Mouse (Mus musculus) hindbrain, embryonic 10.5 days (tissue): ENCODE data around the gene Gpr183. TPM values are rescaled to one million over a fixed set of nuclear protein-coding genes. Genes with fewer than 3 reads are reported as not detected.

Source experiments
- DNase-seq: peaks from one replicate; pipeline ENCODE4 v3.0.0-alpha.2; 2017; ENCODE audit warnings: low spot score
- H3K27ac ChIP-seq: fragments of 300-500 bp; sonication (generic); 2 replicates; pipeline ENCODE4 v1.5.1; 2016; ENCODE audit warnings: mild to moderate bottlenecking, moderate library complexity
- H3K27me3 ChIP-seq: fragments of 300-500 bp; sonication (generic); 2 replicates; pipeline ENCODE4 v1.6.1; 2016; ENCODE audit warnings: mild to moderate bottlenecking; ENCODE audit not compliant: poor library complexity, insufficient read depth, severe bottlenecking
- H3K36me3 ChIP-seq: fragments of 300-500 bp; sonication (generic); 2 replicates; pipeline ENCODE4 v1.6.1; 2016; ENCODE audit warnings: mild to moderate bottlenecking, moderate library complexity
- H3K4me1 ChIP-seq: fragments of 300-500 bp; sonication (generic); replicated peaks from 2 replicates; pipeline ENCODE4 v1.6.1; 2016; ENCODE audit warnings: mild to moderate bottlenecking
- H3K4me3 ChIP-seq: fragments of 300-500 bp; sonication (generic); 2 replicates; pipeline ENCODE4 v1.5.1; 2016; ENCODE audit warnings: mild to moderate bottlenecking, moderate library complexity
- H3K9me3 ChIP-seq: fragments of 300-500 bp; sonication (generic); 2 replicates; pipeline ENCODE4 v1.6.1; 2016; ENCODE audit warnings: mild to moderate bottlenecking, moderate library complexity
- WGBS: fragments of 180-500 bp; shearing (Covaris S2); methylation state at CpG from one replicate; pipeline ENCODE4 v1.1.7; 2016; 5-methylcytosine and 5-hydroxymethylcytosine counted together
- polyA plus RNA-seq: library from polyadenylated mRNA; unstranded; fragments of >200 nt; fragmentation: Nextera tagmentation; extraction: Ambion mirVana; gene quantifications from 2 replicates; pipeline ENCODE4 v1.2.1, GENCODE M21; 2016

Gene Gpr183
- polyA plus RNA-seq, 1 experiment from 2014 or later, result 2.0 TPM

GRCm38 (mm10) chr14:121932180-121932579, 32.8 kb downstream of the Gpr183 start:
- 93% methylated on average over 4 of the region's 4 CpGs for WGBS
- DNase-seq, result no peak
- Histone ChIP-seq H3K4me1 (peaks cover 9% of the 10 kb centered on the region; the same call in 1 of the 2 replicates), H3K36me3 (peaks cover 30% of the 10 kb centered on the region), H3K9me3 (peaks cover 5% of the 10 kb centered on the region), H3K27ac (no peak overlapping the region), H3K27me3 (no peaks in the 10 kb centered on the region), H3K4me3 (no peak overlapping the region)

DNA sequence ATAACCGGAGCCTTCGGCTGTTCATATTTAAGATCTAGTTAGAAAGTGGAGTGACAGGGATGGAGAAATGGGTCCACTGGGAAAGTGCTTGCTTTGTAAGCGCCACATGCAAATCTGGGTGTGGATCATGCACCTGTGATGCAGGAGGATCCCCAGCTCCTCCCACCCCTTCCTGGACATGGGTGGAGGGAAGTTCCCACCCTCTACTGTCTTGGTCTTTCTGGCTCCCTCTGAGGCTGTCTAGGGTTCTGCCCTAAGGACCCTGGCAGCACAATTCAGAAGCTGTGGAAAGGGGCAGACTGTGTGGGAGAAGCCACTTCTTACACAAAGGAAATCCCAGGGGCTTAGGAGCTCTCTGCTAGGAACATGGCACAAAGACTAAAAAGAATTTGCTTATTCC, 33.4 kb downstream of the Gpr183 start:
- Histone ChIP-seq H3K4me3 (no peak overlapping the region), H3K36me3 (peaks cover 27% of the 10 kb centered on the region), H3K27ac (peak overlapping the region; percentile 16; the same call in 1 of the 2 replicates), H3K27me3 (no peaks in the 10 kb centered on the region), H3K9me3 (peaks cover 5% of the 10 kb centered on the region), H3K4me1 (peaks cover 9% of the 10 kb centered on the region; the same call in 1 of the 2 replicates)
- 95% methylated on average over 3 of the region's 3 CpGs for WGBS
- no peak for DNase-seq

DNA sequence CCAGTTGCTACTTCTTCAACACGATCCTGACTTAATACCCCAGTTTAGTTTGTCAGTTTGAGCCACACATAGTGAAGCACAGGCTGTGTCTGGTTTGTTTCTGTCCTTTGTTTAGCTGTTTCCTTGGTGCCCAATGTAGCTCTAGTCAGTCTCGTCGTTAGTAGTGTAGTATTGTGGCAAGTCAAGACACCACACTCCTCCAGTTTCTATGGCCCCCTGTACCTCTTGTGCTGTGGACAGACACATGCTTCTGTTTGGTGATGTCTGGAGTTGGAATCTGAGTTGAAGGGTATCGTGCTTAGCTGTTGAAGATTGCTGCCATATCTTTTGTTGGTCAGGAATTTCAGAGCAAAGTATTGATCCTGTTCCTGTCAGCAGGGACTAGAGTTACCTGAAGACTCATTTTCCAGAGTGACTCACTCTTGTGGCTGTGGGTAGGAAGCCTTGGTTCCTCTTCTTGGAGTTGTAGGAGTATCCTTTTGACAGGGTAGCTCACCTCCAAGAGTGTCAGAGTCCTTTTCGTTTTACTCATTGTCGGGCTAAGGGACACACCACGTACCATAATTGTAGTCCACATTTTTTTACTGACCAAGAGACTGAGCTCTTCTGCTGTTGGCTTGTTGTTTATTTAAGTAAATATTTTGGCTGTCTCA, 34.1 kb downstream of the Gpr183 start:
- Histone ChIP-seq H3K36me3 (peaks cover 21% of the 10 kb centered on the region), H3K27ac (no peak overlapping the region), H3K9me3 (peaks cover 3% of the 10 kb centered on the region), H3K27me3 (no peaks in the 10 kb centered on the region), H3K4me3 (no peak overlapping the region), H3K4me1 (peaks cover 9% of the 10 kb centered on the region; the same call in 1 of the 2 replicates)
- DNase-seq, result no peak
- WGBS, result 90% methylated on average over 7 of the region's 7 CpGs

GRCm38 (mm10) chr14:121929243-121929951, 35.6 kb downstream of the Gpr183 start:
- H3K27me3 ChIP-seq, result no peaks in the 10 kb centered on the region
- H3K27ac ChIP-seq, result no peak overlapping the region
- H3K4me1 ChIP-seq, result peaks cover 9% of the 10 kb centered on the region; the same call in 1 of the 2 replicates
- DNase-seq, result no peak
- H3K36me3 ChIP-seq, result peaks cover 9% of the 10 kb centered on the region
- 89% methylated on average over 12 of the region's 12 CpGs for WGBS
- no peak overlapping the region for H3K4me3 ChIP-seq
- H3K9me3 ChIP-seq, result no peaks in the 10 kb centered on the region

DNA sequence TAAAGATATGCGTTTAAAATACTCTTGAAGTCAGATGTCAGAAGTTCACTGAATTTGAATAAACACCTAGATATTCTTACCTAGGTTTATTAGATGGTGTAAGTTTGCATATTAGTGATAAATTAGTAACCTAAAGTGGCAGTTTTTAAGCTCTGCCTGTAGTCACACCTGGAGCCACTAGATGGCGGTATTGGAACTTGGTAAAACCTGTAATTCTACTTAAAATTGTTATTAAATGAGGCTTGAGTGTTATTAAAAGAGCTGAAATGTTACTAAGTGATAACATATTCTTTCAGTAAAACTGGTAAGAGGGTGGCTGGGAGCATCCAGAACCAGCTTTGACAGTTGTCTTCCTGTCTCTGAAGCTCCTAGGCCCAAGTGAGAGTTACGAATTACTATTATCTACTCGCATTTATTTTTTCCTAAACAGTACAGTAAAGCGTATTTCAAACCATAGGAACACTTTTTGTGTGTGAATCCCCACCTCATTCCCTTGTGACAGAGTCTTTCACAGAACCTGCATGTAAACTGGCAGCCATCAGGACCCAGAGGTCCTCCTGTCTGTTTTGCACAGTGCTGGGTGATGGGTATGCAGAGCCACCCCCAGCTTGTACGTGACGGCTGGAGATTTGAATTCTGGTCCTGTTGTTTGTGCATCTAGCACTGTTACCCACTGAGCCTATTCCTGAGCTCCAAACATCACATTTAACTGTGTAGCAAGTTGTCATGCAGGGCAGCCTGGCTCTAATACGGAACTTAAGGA, 36.4 kb downstream of the Gpr183 start:
- peaks cover 9% of the 10 kb centered on the region; the same call in 1 of the 2 replicates for H3K4me1 ChIP-seq
- H3K27me3 ChIP-seq, result no peaks in the 10 kb centered on the region
- peak; percentile 26 for DNase-seq
- no peaks in the 10 kb centered on the region for H3K9me3 ChIP-seq
- no peak overlapping the region for H3K4me3 ChIP-seq
- peaks cover under 1% of the 10 kb centered on the region for H3K36me3 ChIP-seq
- H3K27ac ChIP-seq, result no peak overlapping the region
- WGBS, result 68% methylated on average over 8 of the region's 8 CpGs

DNA sequence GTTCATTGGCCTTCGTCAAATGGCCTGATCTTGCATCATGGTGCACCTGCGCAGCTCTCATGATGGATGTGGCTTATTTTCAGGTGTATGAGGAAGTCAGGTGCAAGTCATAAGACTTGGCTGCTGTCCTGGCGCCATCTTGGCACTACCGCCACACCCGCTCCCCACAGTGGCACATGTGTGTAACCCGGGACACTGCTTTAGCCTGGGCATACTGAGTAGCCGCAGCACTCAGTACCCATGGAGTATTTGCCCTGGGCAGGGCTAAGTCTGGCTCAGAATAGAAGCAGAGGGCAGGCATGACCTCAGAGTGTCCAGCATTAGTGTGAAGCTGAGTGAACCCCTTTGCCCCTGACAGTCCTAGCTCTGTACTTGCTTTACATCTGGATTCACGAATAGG, 37.5 kb downstream of the Gpr183 start:
- Histone ChIP-seq H3K4me1 (peaks cover 9% of the 10 kb centered on the region; the same call in 1 of the 2 replicates), H3K36me3 (no peaks in the 10 kb centered on the region), H3K27me3 (no peaks in the 10 kb centered on the region), H3K27ac (no peak overlapping the region), H3K4me3 (no peak overlapping the region), H3K9me3 (no peaks in the 10 kb centered on the region)
- no peak for DNase-seq
- 91% methylated on average over 8 of the region's 8 CpGs for WGBS

- no peak overlapping the region for H3K27ac ChIP-seq
- H3K27me3 ChIP-seq, result no peaks in the 10 kb centered on the region
- no peaks in the 10 kb centered on the region for H3K9me3 ChIP-seq
- no peak for DNase-seq
- no peaks in the 10 kb centered on the region for H3K36me3 ChIP-seq
- no peak overlapping the region for H3K4me3 ChIP-seq
- WGBS, result 84% methylated on average over 6 of the region's 6 CpGs
- H3K4me1 ChIP-seq, result peaks cover 5% of the 10 kb centered on the region; the same call in 1 of the 2 replicates
Measured at GRCm38 (mm10) chr14:121926901-121927300, 38.1 kb downstream of the Gpr183 start.

DNA sequence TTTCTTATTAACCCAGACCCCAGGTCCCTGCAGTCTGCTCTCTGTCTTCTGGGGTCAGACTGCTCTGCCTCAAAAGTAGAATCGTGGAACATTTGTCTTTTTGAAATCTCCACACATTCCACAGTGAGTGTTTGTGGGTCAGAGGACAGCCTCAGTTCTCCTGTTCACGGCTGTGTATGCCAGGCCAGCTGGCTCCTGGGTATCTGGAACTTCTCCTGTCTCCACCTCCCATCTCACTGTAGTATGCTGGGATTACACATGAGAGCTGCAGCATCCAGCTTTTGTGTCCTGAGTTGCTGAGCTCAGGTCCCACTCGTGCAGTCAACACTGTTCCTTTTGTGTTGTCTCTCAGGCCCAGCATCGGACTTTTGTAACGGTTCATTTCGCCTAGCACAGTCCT, 40.1 kb downstream of the Gpr183 start:
- DNase-seq, result no peak
- H3K27me3 ChIP-seq, result no peaks in the 10 kb centered on the region
- H3K27ac ChIP-seq, result no peak overlapping the region
- no peaks in the 10 kb centered on the region for H3K4me1 ChIP-seq
- H3K4me3 ChIP-seq, result no peak overlapping the region
- 85% methylated on average over 6 of the region's 6 CpGs for WGBS
- no peaks in the 10 kb centered on the region for H3K9me3 ChIP-seq
- no peaks in the 10 kb centered on the region for H3K36me3 ChIP-seq

DNA sequence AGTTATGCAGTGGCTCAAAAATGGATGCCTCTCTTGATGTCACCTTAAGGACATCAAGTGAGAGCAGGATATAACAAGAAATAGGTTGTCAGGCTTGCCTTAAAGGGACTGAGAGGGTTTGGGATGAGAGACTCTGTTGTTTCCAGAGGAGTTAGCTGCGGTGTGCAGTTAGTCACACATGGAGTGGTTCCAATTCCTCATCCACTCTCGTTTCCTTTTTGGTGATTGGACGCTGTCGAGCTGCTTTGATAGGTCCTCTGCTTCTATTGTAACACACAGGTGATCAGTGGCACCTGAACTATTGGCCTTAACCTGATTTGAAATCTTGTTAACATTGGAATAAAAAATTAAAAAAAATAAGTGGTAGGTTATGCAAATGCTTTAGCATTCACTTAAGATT, 42.3 kb downstream of the Gpr183 start:
- 89% methylated on average over 4 of the region's 4 CpGs for WGBS

GRCm38 (mm10) chr14:121922016-121922415, 43.0 kb downstream of the Gpr183 start:
- Histone ChIP-seq H3K4me1 (no peaks in the 10 kb centered on the region; the same call in 1 of the 2 replicates), H3K36me3 (peaks cover 9% of the 10 kb centered on the region), H3K27ac (no peak overlapping the region), H3K4me3 (no peak overlapping the region), H3K27me3 (no peaks in the 10 kb centered on the region), H3K9me3 (no peaks in the 10 kb centered on the region)
- DNase-seq, result no peak
- WGBS, result 92% methylated on average over 4 of the region's 4 CpGs

More for the DNA sequence above, 42.3 kb downstream of the Gpr183 start:
- Histone ChIP-seq H3K27me3 (no peaks in the 10 kb centered on the region), H3K4me3 (no peak overlapping the region), H3K27ac (no peak overlapping the region), H3K4me1 (no peaks in the 10 kb centered on the region; the same call in 1 of the 2 replicates), H3K9me3 (no peaks in the 10 kb centered on the region), H3K36me3 (peaks cover 2% of the 10 kb centered on the region; the same call in 1 of the 2 replicates)
- no peak for DNase-seq

GRCm38 (mm10) chr14:121920511-121921124, 44.4 kb downstream of the Gpr183 start:
- peaks cover 23% of the 10 kb centered on the region for H3K36me3 ChIP-seq
- H3K4me3 ChIP-seq, result no peak overlapping the region
- no peaks in the 10 kb centered on the region for H3K27me3 ChIP-seq
- H3K4me1 ChIP-seq, result no peaks in the 10 kb centered on the region; the same call in 1 of the 2 replicates
- no peak for DNase-seq
- WGBS, result 91% methylated on average over 12 of the region's 12 CpGs
- H3K27ac ChIP-seq, result no peak overlapping the region
- no peaks in the 10 kb centered on the region for H3K9me3 ChIP-seq

DNA sequence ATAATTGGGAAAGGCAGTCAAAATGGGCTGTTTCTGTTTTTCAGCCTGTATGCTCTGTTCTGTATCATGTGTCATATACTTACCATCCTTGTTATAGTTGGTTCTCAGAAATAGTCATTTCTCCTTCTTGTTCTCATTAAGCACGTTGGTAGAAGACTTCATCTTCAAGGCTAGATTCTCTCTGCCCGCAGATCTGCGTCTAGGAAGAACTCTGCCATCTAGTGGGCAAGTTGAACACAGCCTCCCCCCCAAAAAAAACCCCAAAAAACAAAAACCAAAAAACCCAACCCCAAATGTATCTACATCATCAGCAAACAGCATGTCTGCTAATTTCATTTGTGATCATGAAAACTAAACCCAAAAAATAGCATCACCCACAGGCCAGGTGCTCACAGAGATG, 45.2 kb downstream of the Gpr183 start:
- WGBS, result 50% methylated on average over 3 of the region's 3 CpGs
- H3K27me3 ChIP-seq, result no peaks in the 10 kb centered on the region
- no peak overlapping the region for H3K27ac ChIP-seq
- H3K36me3 ChIP-seq, result peaks cover 24% of the 10 kb centered on the region
- no peaks in the 10 kb centered on the region; the same call in 1 of the 2 replicates for H3K4me1 ChIP-seq
- H3K9me3 ChIP-seq, result no peaks in the 10 kb centered on the region
- DNase-seq, result no peak
- no peak overlapping the region for H3K4me3 ChIP-seq
